Mouse (Mus musculus): Measurements from ENCODE around the gene Fxyd7. TPM values are rescaled to one million over a fixed set of nuclear protein-coding genes. Genes with fewer than 3 reads are reported as not detected.
A peak's percentile ranks its signal among the peaks of the same experiment; 100 is the strongest.

Fxyd7 gene
- polyA plus RNA-seq, 1 experiment from 2014 or later: 265 TPM

DNA sequence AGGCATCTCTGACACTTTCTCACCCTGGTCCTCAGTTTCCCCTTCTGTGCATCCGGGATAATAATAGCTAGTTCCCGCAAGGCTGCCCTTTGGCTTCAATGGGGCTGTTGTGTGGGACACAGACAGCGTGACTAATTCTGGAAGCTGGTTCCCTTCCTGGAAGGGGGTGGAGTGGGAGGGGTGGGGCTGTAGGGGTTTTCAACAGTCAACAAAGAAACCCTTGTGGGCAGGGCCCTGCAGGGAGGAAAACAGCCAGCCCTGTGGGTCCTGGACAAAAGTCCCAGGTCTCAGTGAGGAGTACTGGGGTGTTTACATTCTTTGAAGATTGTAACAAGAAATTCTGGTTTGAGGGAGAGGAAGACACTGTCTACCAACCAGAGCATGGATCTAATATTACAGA, 33.9 kb upstream of the Fxyd7 start:
- 11% methylated on average over 3 of the region's 3 CpGs for WGBS

GRCm38 (mm10) chr7:31084140-31084539, 32.9 kb upstream of the Fxyd7 start:
- no peaks in the 10 kb centered on the region for H3K27me3 ChIP-seq
- no peak overlapping the region for H3K4me3 ChIP-seq
- H3K9ac ChIP-seq: no peak overlapping the region
- WGBS: 52% methylated on average over 9 of the region's 9 CpGs
- H3K36me3 ChIP-seq: no peaks in the 10 kb centered on the region
- ATAC-seq (ENCODE audit: low FRiP score, low read depth): no peak
- no peak overlapping the region for H3K4me2 ChIP-seq
- H3K4me1 ChIP-seq (replicated peaks): no peaks in the 10 kb centered on the region
- H3K27ac ChIP-seq (replicated peaks): peak overlapping the region; percentile 32; the same call in 1 of the 2 replicates
- H3K9me3 ChIP-seq: no peaks in the 10 kb centered on the region

More for the DNA sequence above, 33.9 kb upstream of the Fxyd7 start:
- Histone ChIP-seq H3K4me1 (replicated peaks) (no peaks in the 10 kb centered on the region), H3K9me3 (no peaks in the 10 kb centered on the region), H3K27ac (replicated peaks) (no peak overlapping the region), H3K4me2 (no peak overlapping the region), H3K4me3 (no peak overlapping the region), H3K27me3 (no peaks in the 10 kb centered on the region), H3K9ac (no peak overlapping the region), H3K36me3 (no peaks in the 10 kb centered on the region)
- no peak for ATAC-seq (ENCODE audit: low FRiP score, low read depth)

- no peak overlapping the region for H3K4me2 ChIP-seq
- H3K27me3 ChIP-seq: no peaks in the 10 kb centered on the region
- H3K36me3 ChIP-seq: no peaks in the 10 kb centered on the region
- no peak overlapping the region for H3K27ac ChIP-seq (replicated peaks)
- no peak overlapping the region for H3K4me3 ChIP-seq
- H3K9me3 ChIP-seq: no peaks in the 10 kb centered on the region
- H3K4me1 ChIP-seq (replicated peaks): no peaks in the 10 kb centered on the region
- 59% methylated on average over 14 of the region's 14 CpGs for WGBS
- H3K9ac ChIP-seq: no peak overlapping the region
- ATAC-seq (ENCODE audit: low FRiP score, low read depth): peak; percentile 49; the same call in 1 of the 2 replicates
These were observed 31.7 kb upstream of the Fxyd7 start for GRCm38 (mm10) chr7:31082831-31083588.

GRCm38 (mm10) chr7:31082106-31082505, 30.8 kb upstream of the Fxyd7 start:
- no peak overlapping the region for H3K4me2 ChIP-seq
- H3K27me3 ChIP-seq: no peaks in the 10 kb centered on the region
- H3K27ac ChIP-seq (replicated peaks): no peak overlapping the region
- H3K36me3 ChIP-seq: no peaks in the 10 kb centered on the region
- H3K9me3 ChIP-seq: no peaks in the 10 kb centered on the region
- no peak overlapping the region for H3K4me3 ChIP-seq
- H3K9ac ChIP-seq: no peak overlapping the region
- ATAC-seq (ENCODE audit: low FRiP score, low read depth): no peak
- H3K4me1 ChIP-seq (replicated peaks): no peaks in the 10 kb centered on the region

DNA sequence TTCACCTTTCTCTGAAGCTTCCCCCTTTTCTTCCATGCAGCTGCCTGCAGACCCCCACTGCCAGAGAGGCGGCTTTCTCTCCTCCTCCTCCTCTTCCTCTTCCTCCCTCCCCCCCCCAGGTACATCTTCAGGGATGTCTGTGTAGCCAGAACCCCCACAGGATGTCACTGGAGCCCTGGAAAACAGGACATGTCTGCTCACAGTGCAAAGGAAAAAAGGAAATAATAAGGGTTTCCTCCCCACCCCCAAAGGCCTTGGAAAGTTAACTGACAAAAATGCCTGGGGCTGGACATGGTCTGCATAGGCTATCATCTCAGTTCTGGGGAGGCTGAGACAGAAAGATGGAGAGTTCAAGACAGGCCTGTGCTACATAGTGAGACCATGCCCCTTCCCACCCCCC, 29.8 kb upstream of the Fxyd7 start:
- Histone ChIP-seq H3K27me3 (no peaks in the 10 kb centered on the region), H3K4me3 (no peak overlapping the region), H3K36me3 (no peaks in the 10 kb centered on the region), H3K4me2 (no peak overlapping the region), H3K9me3 (no peaks in the 10 kb centered on the region), H3K4me1 (replicated peaks) (no peaks in the 10 kb centered on the region), H3K27ac (replicated peaks) (no peak overlapping the region), H3K9ac (no peak overlapping the region)
- WGBS: 46% methylated on average over 1 of the region's 1 CpGs
- no peak for ATAC-seq (ENCODE audit: low FRiP score, low read depth)

DNA sequence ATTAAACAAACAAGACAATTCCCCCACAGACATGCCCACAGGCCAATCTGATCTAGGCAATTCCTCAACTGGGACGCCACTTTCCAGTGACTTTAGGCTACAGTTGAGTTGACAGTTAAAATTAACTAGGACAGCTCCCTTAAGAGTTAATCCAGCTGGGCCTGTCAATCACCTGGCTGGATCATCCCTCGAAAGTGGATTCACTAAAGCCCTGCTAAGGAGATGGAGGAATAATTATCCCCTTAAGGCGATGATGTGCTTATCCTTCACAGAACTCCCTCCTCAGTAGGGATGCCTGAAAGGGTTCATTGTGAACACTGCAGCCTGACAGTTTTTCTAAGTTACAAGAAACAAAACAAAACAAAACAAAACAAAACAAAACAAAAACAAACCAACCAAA, 29.3 kb upstream of the Fxyd7 start:
- no peak for ATAC-seq (ENCODE audit: low FRiP score, low read depth)
- no peak overlapping the region for H3K27ac ChIP-seq (replicated peaks)
- 41% methylated on average over 3 of the region's 3 CpGs for WGBS
- no peak overlapping the region for H3K4me2 ChIP-seq
- no peak overlapping the region for H3K9ac ChIP-seq
- no peaks in the 10 kb centered on the region for H3K36me3 ChIP-seq
- H3K9me3 ChIP-seq: no peaks in the 10 kb centered on the region
- no peak overlapping the region for H3K4me3 ChIP-seq
- no peaks in the 10 kb centered on the region for H3K27me3 ChIP-seq
- no peaks in the 10 kb centered on the region for H3K4me1 ChIP-seq (replicated peaks)

- no peak overlapping the region for H3K4me3 ChIP-seq
- no peak overlapping the region for H3K9ac ChIP-seq
- H3K27me3 ChIP-seq: no peaks in the 10 kb centered on the region
- H3K36me3 ChIP-seq: no peaks in the 10 kb centered on the region
- H3K27ac ChIP-seq (replicated peaks): no peak overlapping the region
- H3K4me1 ChIP-seq (replicated peaks): no peaks in the 10 kb centered on the region
- 94% methylated on average over 8 of the region's 8 CpGs for WGBS
- no peak for ATAC-seq (ENCODE audit: low FRiP score, low read depth)
- no peaks in the 10 kb centered on the region for H3K9me3 ChIP-seq
- no peak overlapping the region for H3K4me2 ChIP-seq
These were observed 28.4 kb upstream of the Fxyd7 start for GRCm38 (mm10) chr7:31079670-31080069.

DNA sequence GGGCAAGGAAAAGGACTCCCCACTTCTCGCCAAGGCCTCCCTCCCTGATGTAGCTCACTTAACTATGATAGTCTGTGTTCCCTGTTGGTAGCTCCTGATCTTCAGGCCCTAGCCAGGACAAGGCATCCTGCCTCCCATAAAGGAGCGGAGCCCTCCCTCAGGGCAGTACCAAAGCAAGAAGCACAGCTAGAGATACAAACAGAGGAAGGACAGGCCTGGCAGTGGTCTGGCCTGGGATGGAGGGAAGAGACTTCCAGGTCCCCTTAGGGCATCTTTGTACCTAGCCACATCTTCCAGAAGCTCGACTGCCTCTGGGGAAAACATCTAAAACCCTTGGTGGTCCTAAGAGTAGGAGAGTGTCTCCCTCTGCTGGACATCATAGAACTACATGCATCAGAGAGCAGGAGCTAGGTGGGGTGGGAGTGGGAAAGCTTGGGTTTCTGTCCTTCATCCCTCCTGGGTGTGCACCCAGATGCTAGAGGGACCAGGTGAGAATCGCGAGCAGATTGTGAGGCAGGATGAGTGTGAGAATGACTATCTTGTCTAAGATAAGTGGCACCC, 26.7 kb upstream of the Fxyd7 start:
- Histone ChIP-seq H3K27ac (replicated peaks) (no peak overlapping the region), H3K4me1 (replicated peaks) (no peaks in the 10 kb centered on the region), H3K9me3 (no peaks in the 10 kb centered on the region), H3K36me3 (no peaks in the 10 kb centered on the region), H3K4me3 (no peak overlapping the region), H3K9ac (no peak overlapping the region), H3K27me3 (no peaks in the 10 kb centered on the region), H3K4me2 (no peak overlapping the region)
- ATAC-seq (ENCODE audit: low FRiP score, low read depth): no peak
- 41% methylated on average over 5 of the region's 5 CpGs for WGBS

GRCm38 (mm10) chr7:31077470-31077869, 26.2 kb upstream of the Fxyd7 start:
- ATAC-seq (ENCODE audit: low FRiP score, low read depth): peak; percentile 68; the same call in 1 of the 2 replicates
- no peaks in the 10 kb centered on the region for H3K27me3 ChIP-seq
- 45% methylated on average over 6 of the region's 6 CpGs for WGBS
- no peak overlapping the region for H3K9ac ChIP-seq
- no peak overlapping the region for H3K27ac ChIP-seq (replicated peaks)
- H3K4me3 ChIP-seq: no peak overlapping the region
- no peaks in the 10 kb centered on the region for H3K4me1 ChIP-seq (replicated peaks)
- no peak overlapping the region for H3K4me2 ChIP-seq
- H3K9me3 ChIP-seq: no peaks in the 10 kb centered on the region
- no peaks in the 10 kb centered on the region for H3K36me3 ChIP-seq

DNA sequence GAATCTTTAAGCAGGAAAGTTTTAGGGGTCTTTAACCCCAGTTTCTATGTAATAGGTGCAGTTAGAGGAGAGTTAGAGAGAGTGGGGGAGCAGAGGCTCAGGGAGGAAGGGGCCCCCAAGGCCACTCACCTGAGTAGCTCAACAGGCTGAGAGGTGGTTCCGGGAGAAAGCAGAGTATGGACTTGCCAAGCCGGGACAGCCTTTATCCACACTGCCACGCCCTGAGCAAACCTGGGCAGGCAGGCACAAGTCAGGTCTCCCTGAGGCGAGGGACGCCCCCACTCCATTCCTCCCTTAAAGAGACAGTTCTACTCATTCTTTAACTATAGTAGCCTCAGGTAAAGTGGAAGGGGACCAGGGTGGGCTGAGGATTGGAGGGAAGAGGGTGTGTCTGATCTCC, 25.2 kb upstream of the Fxyd7 start, which contains the start of gene Fxyd3:
Gene Fxyd3, minus strand, starts transcription at position 213 of the 400 bp plus-strand sequence.
- no peaks in the 10 kb centered on the region for H3K27me3 ChIP-seq
- no peak within 1 kb of the TSS for H3K4me2 ChIP-seq
- no peaks in the 10 kb centered on the region for H3K9me3 ChIP-seq
- no peak within 1 kb of the TSS for H3K9ac ChIP-seq
- H3K4me3 ChIP-seq: no peak within 1 kb of the TSS
- ATAC-seq (ENCODE audit: low FRiP score, low read depth): no peak
- 77% methylated on average over 5 of the region's 5 CpGs for WGBS
- no peaks in the 10 kb centered on the region for H3K36me3 ChIP-seq
- no peaks in the 10 kb centered on the region for H3K4me1 ChIP-seq (replicated peaks)
- H3K27ac ChIP-seq (replicated peaks): no peak within 1 kb of the TSS

- Histone ChIP-seq H3K4me2 (no peak overlapping the region), H3K4me1 (replicated peaks) (no peaks in the 10 kb centered on the region), H3K9ac (no peak overlapping the region), H3K36me3 (no peaks in the 10 kb centered on the region), H3K27ac (replicated peaks) (no peak overlapping the region), H3K4me3 (no peak overlapping the region), H3K9me3 (no peaks in the 10 kb centered on the region), H3K27me3 (no peaks in the 10 kb centered on the region)
- no peak for ATAC-seq (ENCODE audit: low FRiP score, low read depth)
- WGBS: 76% methylated on average over 5 of the region's 5 CpGs
These were observed 23.4 kb upstream of the Fxyd7 start for GRCm38 (mm10) chr7:31074713-31075069.

DNA sequence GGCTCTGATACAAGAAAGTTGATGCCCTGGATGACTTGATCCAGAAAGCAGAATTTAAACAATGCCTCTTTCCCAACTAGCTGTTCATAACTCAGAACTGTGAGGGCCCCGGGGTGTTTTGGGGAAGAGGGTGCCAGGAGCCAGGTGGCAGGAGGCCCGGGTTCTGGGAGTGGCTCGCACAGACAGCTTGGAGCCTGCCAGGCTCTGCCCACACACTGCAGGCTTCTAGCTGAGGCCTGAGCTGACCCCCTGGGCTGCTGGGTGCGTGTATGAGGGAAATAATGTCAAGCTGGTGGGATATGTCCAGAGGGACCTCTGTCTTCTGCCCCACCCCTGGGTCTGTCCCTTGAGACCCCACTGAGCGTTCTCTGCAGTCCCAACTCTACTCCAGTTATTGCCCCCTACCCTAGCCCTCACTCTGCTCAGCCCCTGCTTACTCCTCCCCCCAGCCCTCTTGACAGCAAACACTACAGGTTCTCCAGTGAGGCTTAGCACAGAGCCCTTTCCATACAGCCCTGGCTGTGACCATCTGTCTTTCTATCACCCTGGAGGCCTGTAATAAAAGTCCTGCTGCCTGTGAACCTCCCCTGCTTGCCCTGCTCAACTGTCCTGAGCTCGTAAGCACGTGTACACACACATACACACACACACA, 22.9 kb upstream of the Fxyd7 start:
- Histone ChIP-seq H3K36me3 (no peaks in the 10 kb centered on the region), H3K27ac (replicated peaks) (no peak overlapping the region), H3K9ac (no peak overlapping the region), H3K4me1 (replicated peaks) (no peaks in the 10 kb centered on the region), H3K4me3 (no peak overlapping the region), H3K27me3 (no peaks in the 10 kb centered on the region), H3K9me3 (no peaks in the 10 kb centered on the region), H3K4me2 (no peak overlapping the region)
- ATAC-seq (ENCODE audit: low FRiP score, low read depth): no peak
- 65% methylated on average over 7 of the region's 7 CpGs for WGBS
